Comparison of ENCODE assay signal across 9 mouse cellular contexts in genomic region chr1:78864351-78864750, GRCm38 (mm10). TPM values are rescaled to one million over a fixed set of nuclear protein-coding genes. Genes with fewer than 3 reads are reported as not detected.
DNase-seq lines count a peak whose midpoint lies in the region; ATAC-seq and TF ChIP-seq lines count a peak whose summit lies in the region.
"Had no signal": no experiment of that assay in that cellular context is flagged by ENCODE, and none has a peak within 500 bp of the region (broad histone marks: within the 10 kb centered on the region; RNA-seq: fewer than 3 reads in every experiment).

No protein-coding gene starts in this region.

- WGBS in heart, embryonic 16.5 days = 47% methylated on average over 6 of the region's 6 CpGs
- WGBS in lung, embryonic 14.5 days = 55% methylated on average over 6 of the region's 6 CpGs

- no peaks in the 10 kb centered on the region for H3K27me3 ChIP-seq in heart, embryonic 16.5 days (ENCODE audit: control insufficient read depth, insufficient read depth, low read length)
- H3K27me3 ChIP-seq in lung, embryonic 14.5 days (ENCODE audit: insufficient read depth, low read length) = no peaks in the 10 kb centered on the region

- H3K4me3 ChIP-seq in brown adipose tissue, adult 24 weeks (ENCODE audit: insufficient read depth, low read depth, low read length) = no peak overlapping the region
- H3K4me3 ChIP-seq in heart, embryonic 16.5 days (ENCODE audit: low read length) = no peak overlapping the region
- no peak overlapping the region for H3K4me3 ChIP-seq in lung, embryonic 14.5 days (ENCODE audit: low read depth, low read length)
- H3K4me3 ChIP-seq: erythroblast, embryonic 14.5 days had no signal

- H3K9ac ChIP-seq in heart, embryonic 16.5 days (ENCODE audit: low read length) = no peak overlapping the region
- no peak overlapping the region for H3K9ac ChIP-seq in lung, embryonic 14.5 days

- TF ChIP-seq CTCF in lung, embryonic 14.5 days (IDR thresholded peaks at IDR 0.05; ENCODE audit: low read depth) = no peak

- no peaks in the 10 kb centered on the region for H3K36me3 ChIP-seq in heart, embryonic 16.5 days (ENCODE audit: control insufficient read depth, insufficient read depth)
- H3K36me3 ChIP-seq in lung, embryonic 14.5 days (ENCODE audit: insufficient read depth) = no peaks in the 10 kb centered on the region

- H3K9me3 ChIP-seq in heart, embryonic 16.5 days (replicated peaks; ENCODE audit: control insufficient read depth, low read length) = no peaks in the 10 kb centered on the region
- no peaks in the 10 kb centered on the region for H3K9me3 ChIP-seq in lung, embryonic 14.5 days (ENCODE audit: low read depth, low read length)

- peak; percentile 46 for DNase-seq in gastrocnemius, adult 18-20 months (ENCODE audit: low spot score)
- no peak for DNase-seq in gastrocnemius, postnatal 10 days
- DNase-seq in lung, embryonic 14.5 days = no peak
- no peak for DNase-seq in left cerebral cortex, postnatal 25 days (ENCODE audit: low spot score in 2 of 2)
- DNase-seq in embryo, embryonic 10.5 days (ENCODE audit: low spot score) = no peak

- intact Hi-C loops in left cerebral cortex, postnatal 25 days (cut with DNase I) = loop anchor here (1.0 to 10.0 kb wide), 3 partner anchors 112 to 621 kb away; no protein-coding TSS in a partner anchor

- peak overlapping the region; percentile 73 for H3K27ac ChIP-seq in brown adipose tissue, adult 24 weeks (replicated peaks; ENCODE audit: low read depth, low read length)
- peak overlapping the region; percentile 87 for H3K27ac ChIP-seq in heart, embryonic 16.5 days (ENCODE audit: low read length)
- peak overlapping the region; percentile 42; the same call in 1 of the 2 replicates for H3K27ac ChIP-seq in lung, embryonic 14.5 days (ENCODE audit: low read depth)

- H3K4me1 ChIP-seq in brown adipose tissue, adult 24 weeks (ENCODE audit: control insufficient read depth, insufficient read depth, insufficient read length, low read length) = peaks cover 20% of the 10 kb centered on the region
- H3K4me1 ChIP-seq in heart, embryonic 16.5 days (ENCODE audit: control insufficient read depth, insufficient read depth, low read length) = peaks cover 21% of the 10 kb centered on the region
- H3K4me1 ChIP-seq in lung, embryonic 14.5 days (ENCODE audit: insufficient read depth) = peaks cover 6% of the 10 kb centered on the region; the same call in 1 of the 2 replicates

- no peak overlapping the region for H3K4me2 ChIP-seq in heart, embryonic 16.5 days (ENCODE audit: low read depth, low read length)
- no peak overlapping the region for H3K4me2 ChIP-seq in lung, embryonic 14.5 days

- no peak for ATAC-seq in heart, embryonic 16.5 days (replicated peaks; ENCODE audit: extremely low read depth, insufficient read depth, low FRiP score)
- ATAC-seq in lung, embryonic 14.5 days (ENCODE audit: insufficient read depth) = no peak
- ATAC-seq in activated CD4-positive, CD25-positive, alpha-beta regulatory T cell, adult 4 months = no peak

RNA-seq across cellular contexts. Expression of gene Kcne4, which starts 47.8 kb away (rescaled TPM):
- total RNA-seq in gastrocnemius, adult 18-20 months (2021) = 1 to 10 TPM in 1 of 2 experiments, under 1 TPM in 1; 0.57 to 1.0 TPM
- 1 to 10 TPM; 3.2 to 3.4 TPM for total RNA-seq in gastrocnemius, postnatal 10 days (2021)
- polyA plus RNA-seq in brown adipose tissue, adult 24 weeks (2012; ENCODE audit: insufficient read depth, insufficient read length, missing spikeins) = 0.63 and 0.75 TPM in 2 replicates
- polyA plus RNA-seq in heart, embryonic 16.5 days (2015; fragmentation: Nextera tagmentation; extraction: Ambion mirVana) = 4.2 and 5.3 TPM in 2 replicates
- polyA plus RNA-seq in lung, embryonic 14.5 days (2014; fragmentation: Nextera tagmentation; extraction: Ambion mirVana) = 10.9 and 12.4 TPM in 2 replicates
- total RNA-seq in left cerebral cortex, postnatal 25 days (2021) = 1 to 10 TPM in 1 of 2 experiments, under 1 TPM in 1; 0.80 to 1.2 TPM
- not detected for polyA plus RNA-seq in activated CD4-positive, CD25-positive, alpha-beta regulatory T cell, adult 4 months (2017; shearing (Covaris generic))
- polyA plus RNA-seq: erythroblast, embryonic 14.5 days had no signal
